Mouse (Mus musculus) C2C12 (cell line): ENCODE data around the gene Ints14.

Experiments used
- CEBPB ChIP-seq: IDR thresholded peaks from one replicate; pipeline ENCODE4 v1.6.1; 2011; ENCODE audit warnings: low read depth, mild to moderate bottlenecking, control low read depth, moderate library complexity
- CTCF ChIP-seq: IDR thresholded peaks from one replicate; pipeline ENCODE4 v1.5.1; 2011; ENCODE audit not compliant: control insufficient read depth, insufficient read depth, insufficient read length
- MAX ChIP-seq: IDR thresholded peaks from one replicate; pipeline ENCODE4 v1.6.1; 2011; ENCODE audit warnings: mild to moderate bottlenecking, control low read depth
- MYOG ChIP-seq: IDR thresholded peaks from one replicate; pipeline ENCODE4 v1.6.1; 2011; ENCODE audit not compliant: control insufficient read depth, insufficient read length; ENCODE audit errors: extremely low read depth

GRCm38 (mm10) chr9:64937491-64937890 lies 23.2 kb upstream of the Ints14 start:
- TF ChIP-seq CTCF (no peak), MAX (no peak), CEBPB (no peak), MYOG (no peak)
